ENCODE assay signal across 14 mouse cellular contexts in the genomic region with DNA sequence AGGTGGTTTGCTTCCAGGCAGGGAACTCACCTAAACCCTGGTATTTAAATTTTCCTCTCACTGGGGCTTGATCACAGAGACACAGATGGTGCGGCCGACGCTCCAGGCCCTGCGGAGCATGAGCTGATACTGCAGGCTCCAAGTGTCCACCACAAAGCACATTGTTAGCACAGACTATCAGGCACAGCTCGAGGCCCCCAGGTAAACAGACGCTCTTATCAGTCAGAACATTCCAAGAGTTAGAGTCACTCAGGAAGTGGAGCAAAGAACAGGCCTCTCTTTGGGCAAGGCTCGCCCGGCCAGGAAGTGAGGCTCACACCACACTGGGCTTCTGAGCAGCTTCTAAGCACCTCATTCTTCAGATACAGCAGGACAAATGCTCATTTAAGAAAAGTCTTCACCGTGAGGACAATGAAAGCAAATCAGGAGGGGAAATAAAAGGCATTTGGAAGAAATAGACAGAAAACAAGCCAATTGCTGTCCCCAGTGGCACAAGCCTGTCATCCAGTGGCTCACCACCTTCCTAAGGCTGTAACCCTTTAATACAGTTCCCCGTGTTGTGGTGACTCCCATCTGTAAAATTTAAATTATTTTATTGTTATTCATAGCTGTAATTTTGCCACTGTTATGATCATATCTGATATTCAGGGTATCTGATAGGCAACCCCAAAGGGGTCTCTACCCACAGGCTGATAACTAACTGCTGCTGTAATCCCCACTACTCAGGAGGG. TPM values are rescaled to one million over a fixed set of nuclear protein-coding genes. Genes with fewer than 3 reads are reported as not detected.
DNase-seq lines count a peak whose midpoint lies in the region; ATAC-seq and TF ChIP-seq lines count a peak whose summit lies in the region.
"Had no signal": no experiment of that assay in that cellular context is flagged by ENCODE, and none has a peak within 500 bp of the region (broad histone marks: within the 10 kb centered on the region; RNA-seq: fewer than 3 reads in every experiment).

No protein-coding gene starts in this region.

- H3K9ac ChIP-seq in heart, postnatal 0 days (replicated peaks; ENCODE audit: low read depth, low read length) = no peak overlapping the region
- no peak overlapping the region for H3K9ac ChIP-seq in stomach, embryonic 16.5 days (ENCODE audit: low read length)
- no peak overlapping the region for H3K9ac ChIP-seq in forebrain, embryonic 16.5 days (replicated peaks; ENCODE audit: low read depth, low read length)
- H3K9ac ChIP-seq in midbrain, embryonic 13.5 days (replicated peaks) = no peak overlapping the region
- H3K9ac ChIP-seq: embryonic facial prominence, embryonic 15.5 days had no signal

- peak overlapping the region; percentile 77 for H3K4me3 ChIP-seq in megakaryocyte, embryonic 14.5 days (replicated peaks)
- H3K4me3 ChIP-seq in heart, postnatal 0 days (ENCODE audit: low read depth, low read length) = no peak overlapping the region
- no peak overlapping the region for H3K4me3 ChIP-seq in stomach, embryonic 16.5 days (replicated peaks; ENCODE audit: low read length)
- no peak overlapping the region for H3K4me3 ChIP-seq in forebrain, embryonic 16.5 days (replicated peaks; ENCODE audit: low read length)
- no peak overlapping the region for H3K4me3 ChIP-seq in midbrain, embryonic 13.5 days (replicated peaks)
- H3K4me3 ChIP-seq: embryonic facial prominence, embryonic 15.5 days; myocyte had no signal

- TF ChIP-seq CTCF in heart, postnatal 0 days (IDR thresholded peaks at IDR 0.05; ENCODE audit: low read depth) = no peak

- peaks cover 18% of the 10 kb centered on the region for H3K4me1 ChIP-seq in megakaryocyte, embryonic 14.5 days
- no peaks in the 10 kb centered on the region for H3K4me1 ChIP-seq in heart, postnatal 0 days (ENCODE audit: control insufficient read depth, insufficient read depth)
- H3K4me1 ChIP-seq in stomach, embryonic 16.5 days (ENCODE audit: control insufficient read depth, insufficient read depth, low read length) = no peaks in the 10 kb centered on the region
- H3K4me1 ChIP-seq in forebrain, embryonic 16.5 days (replicated peaks; ENCODE audit: control insufficient read depth, insufficient read depth, low read length) = no peaks in the 10 kb centered on the region
- no peaks in the 10 kb centered on the region for H3K4me1 ChIP-seq in midbrain, embryonic 13.5 days (replicated peaks)
- H3K4me1 ChIP-seq: embryonic facial prominence, embryonic 15.5 days had no signal

- H3K27me3 ChIP-seq in megakaryocyte, embryonic 14.5 days (replicated peaks) = no peaks in the 10 kb centered on the region
- H3K27me3 ChIP-seq in heart, postnatal 0 days (ENCODE audit: control insufficient read depth, insufficient read depth, low read length) = no peaks in the 10 kb centered on the region
- H3K27me3 ChIP-seq in stomach, embryonic 16.5 days (ENCODE audit: control insufficient read depth, insufficient read depth, low read length) = no peaks in the 10 kb centered on the region
- H3K27me3 ChIP-seq in forebrain, embryonic 16.5 days (replicated peaks; ENCODE audit: control insufficient read depth, insufficient read depth, low read length) = no peaks in the 10 kb centered on the region
- H3K27me3 ChIP-seq in midbrain, embryonic 13.5 days = no peaks in the 10 kb centered on the region
- H3K27me3 ChIP-seq: CH12.LX; embryonic facial prominence, embryonic 15.5 days had no signal

- no peak for TF ChIP-seq EP300 in heart, postnatal 0 days (IDR thresholded peaks at IDR 0.05; ENCODE audit: low read depth)

- no peaks in the 10 kb centered on the region for H3K9me3 ChIP-seq in megakaryocyte, embryonic 14.5 days
- H3K9me3 ChIP-seq in heart, postnatal 0 days (replicated peaks; ENCODE audit: control insufficient read depth, low read length) = no peaks in the 10 kb centered on the region
- no peaks in the 10 kb centered on the region for H3K9me3 ChIP-seq in stomach, embryonic 16.5 days (replicated peaks; ENCODE audit: control insufficient read depth, low read length)
- H3K9me3 ChIP-seq in forebrain, embryonic 16.5 days (ENCODE audit: control insufficient read depth, low read length) = no peaks in the 10 kb centered on the region
- no peaks in the 10 kb centered on the region for H3K9me3 ChIP-seq in midbrain, embryonic 13.5 days
- H3K9me3 ChIP-seq: embryonic facial prominence, embryonic 15.5 days had no signal

- DNase-seq in heart, postnatal 0 days (ENCODE audit: low spot score) = peak; percentile 53
- DNase-seq in lung, adult 18-20 months = peak; percentile 26 to 63
- no peak for DNase-seq in cerebellum, adult 18-20 months
- DNase-seq: cerebellum, adult 2 months had no signal

- no peak overlapping the region; the same call in 1 of the 2 replicates for H3K27ac ChIP-seq in heart, postnatal 0 days (ENCODE audit: low read depth)
- peak overlapping the region; percentile 40; the same call in 1 of the 2 replicates for H3K27ac ChIP-seq in stomach, embryonic 16.5 days (ENCODE audit: low read length)
- H3K27ac ChIP-seq in forebrain, embryonic 16.5 days (ENCODE audit: low read length) = no peak overlapping the region
- no peak overlapping the region for H3K27ac ChIP-seq in midbrain, embryonic 13.5 days
- H3K27ac ChIP-seq: embryonic facial prominence, embryonic 15.5 days had no signal

- ATAC-seq in megakaryocyte, adult 5-6 weeks (ENCODE audit: poor library complexity, severe bottlenecking) = no peak
- ATAC-seq in heart, postnatal 0 days (ENCODE audit: insufficient read depth, low read depth) = peak; percentile 62
- ATAC-seq in stomach, embryonic 16.5 days (ENCODE audit: insufficient read depth, low FRiP score) = peak; percentile 91
- no peak for ATAC-seq in forebrain, embryonic 16.5 days
- ATAC-seq in midbrain, embryonic 13.5 days = no peak
- ATAC-seq: activated CD4-positive, CD25-positive, alpha-beta regulatory T cell, adult 4 months; inflammation-experienced regulatory T-cells, adult 6 months had no signal

- H3K4me2 ChIP-seq in heart, postnatal 0 days (ENCODE audit: low read depth, low read length) = no peak overlapping the region
- no peak overlapping the region for H3K4me2 ChIP-seq in stomach, embryonic 16.5 days (ENCODE audit: low read depth, low read length)
- H3K4me2 ChIP-seq in forebrain, embryonic 16.5 days (ENCODE audit: low read length) = no peak overlapping the region
- H3K4me2 ChIP-seq in midbrain, embryonic 13.5 days (replicated peaks) = no peak overlapping the region
- H3K4me2 ChIP-seq: embryonic facial prominence, embryonic 15.5 days had no signal

- WGBS in heart, postnatal 0 days = 17% methylated on average over 10 of the region's 10 CpGs
- 37% methylated on average over 10 of the region's 10 CpGs for whole genome bisulfite sequencing in stomach, embryonic 16.5 days
- 71% methylated on average over 10 of the region's 10 CpGs for WGBS in forebrain, embryonic 16.5 days
- WGBS in midbrain, embryonic 13.5 days = 70% methylated on average over 10 of the region's 10 CpGs

- no peaks in the 10 kb centered on the region for H3K36me3 ChIP-seq in megakaryocyte, embryonic 14.5 days (replicated peaks; ENCODE audit: low read length)
- no peaks in the 10 kb centered on the region for H3K36me3 ChIP-seq in heart, postnatal 0 days (replicated peaks; ENCODE audit: control insufficient read depth, insufficient read depth, low read length)
- no peaks in the 10 kb centered on the region for H3K36me3 ChIP-seq in stomach, embryonic 16.5 days (ENCODE audit: control insufficient read depth, insufficient read depth, low read length)
- H3K36me3 ChIP-seq in forebrain, embryonic 16.5 days (ENCODE audit: control insufficient read depth, insufficient read depth) = no peaks in the 10 kb centered on the region
- no peaks in the 10 kb centered on the region for H3K36me3 ChIP-seq in midbrain, embryonic 13.5 days
- H3K36me3 ChIP-seq: embryonic facial prominence, embryonic 15.5 days had no signal

RNA-seq across cellular contexts. Expression of gene Trim33, which starts 22.8 kb away (rescaled TPM):
- polyA plus RNA-seq in megakaryocyte, embryonic 14.5 days (2012; ENCODE audit: insufficient read depth, low replicate concordance) = 0.53 and 1.3 TPM in 2 replicates
- total RNA-seq in megakaryocyte, adult 5-6 weeks (2015) = 88.5 and 89.6 TPM in 2 replicates
- total RNA-seq in megakaryocyte, adult 5-6 weeks (2017) = 42.5 and 47.5 TPM in 2 replicates
- total RNA-seq in heart, postnatal 0 days (2014; rRNA removed; ENCODE audit: low replicate concordance) = 11.4 and 22.8 TPM in 2 replicates
- 5.5 TPM in 2 replicates for polyA plus RNA-seq in heart, postnatal 0 days (2015; fragmentation: Nextera tagmentation; extraction: Ambion mirVana)
- 15.9 and 20.7 TPM in 2 replicates for polyA plus RNA-seq in stomach, embryonic 16.5 days (2015; fragmentation: Nextera tagmentation; extraction: Ambion mirVana)
- polyA plus RNA-seq in forebrain, embryonic 16.5 days (2015; fragmentation: Nextera tagmentation; extraction: Ambion mirVana) = 27.4 and 39.1 TPM in 2 replicates
- 38.4 and 42.0 TPM in 2 replicates for polyA plus RNA-seq in midbrain, embryonic 13.5 days (2015; fragmentation: Nextera tagmentation; extraction: Ambion mirVana)

Comparison
In these comparisons a context has a peak if more than half of its experiments do, and no peak if none do; other contexts are left out.
1. ATAC-seq: peak in heart, postnatal 0 days (single experiment) and stomach, embryonic 16.5 days (single experiment); none in megakaryocyte, adult 5-6 weeks (single experiment), forebrain, embryonic 16.5 days (single experiment) and midbrain, embryonic 13.5 days (single experiment).
2. DNase-seq: peak in heart, postnatal 0 days (single experiment) and lung, adult 18-20 months (2 of 2); none in cerebellum, adult 18-20 months (0 of 2).